In genomic region chr12:111203076-111203475, GRCm38 (mm10) we compare ENCODE assay signal across 11 mouse cellular contexts. TPM values are rescaled to one million over a fixed set of nuclear protein-coding genes. Genes with fewer than 3 reads are reported as not detected.
DNase-seq lines count a peak whose midpoint lies in the region; ATAC-seq and TF ChIP-seq lines count a peak whose summit lies in the region.
"Had no signal": no experiment of that assay in that cellular context is flagged by ENCODE, and none has a peak within 500 bp of the region (broad histone marks: within the 10 kb centered on the region; RNA-seq: fewer than 3 reads in every experiment).

No protein-coding gene starts in this region.

- 46% methylated on average over 10 of the region's 10 CpGs for WGBS in hindbrain, embryonic 16.5 days
- WGBS in neural tube, embryonic 15.5 days: 46% methylated on average over 10 of the region's 10 CpGs
- WGBS in kidney, embryonic 16.5 days: 70% methylated on average over 10 of the region's 10 CpGs
- 96% methylated on average over 10 of the region's 10 CpGs for WGBS in thymus, adult 2 months

- ATAC-seq in hindbrain, embryonic 16.5 days: peak; percentile 51
- peak; percentile 41; the same call in 1 of the 2 replicates for ATAC-seq in neural tube, embryonic 15.5 days (ENCODE audit: low FRiP score)
- ATAC-seq in kidney, embryonic 16.5 days (ENCODE audit: low FRiP score, low TSS enrichment): no peak
- ATAC-seq: CD4-positive, CD25-positive, alpha-beta regulatory T cell, adult 4 months had no signal

- DNase-seq in layer of hippocampus, adult 11-12 months (ENCODE audit: low spot score): peak; percentile 16
- no peak for DNase-seq in layer of hippocampus, adult 9-10 months (ENCODE audit: low spot score)
- peak; percentile 28 for DNase-seq in embryo, embryonic 11 days
- DNase-seq in cerebellum, adult 9-11 months: no peak
- no peak for DNase-seq in thymus, adult 2 months

- H3K4me3 ChIP-seq in hindbrain, embryonic 16.5 days (ENCODE audit: low read length): no peak overlapping the region
- H3K4me3 ChIP-seq in neural tube, embryonic 15.5 days (replicated peaks): no peak overlapping the region
- H3K4me3 ChIP-seq in kidney, embryonic 16.5 days (ENCODE audit: low read length): no peak overlapping the region
- H3K4me3 ChIP-seq in thymus, adult 2 months (ENCODE audit: control insufficient read depth, insufficient read depth, low read length): no peak overlapping the region
- H3K4me3 ChIP-seq: embryonic facial prominence, embryonic 12.5 days had no signal

- peaks cover 8% of the 10 kb centered on the region for H3K4me1 ChIP-seq in hindbrain, embryonic 16.5 days (ENCODE audit: control insufficient read depth, insufficient read depth, low read depth, low read length)
- peaks cover 17% of the 10 kb centered on the region for H3K4me1 ChIP-seq in neural tube, embryonic 15.5 days
- H3K4me1 ChIP-seq in kidney, embryonic 16.5 days (ENCODE audit: insufficient read depth, low read length): no peaks in the 10 kb centered on the region
- no peaks in the 10 kb centered on the region for H3K4me1 ChIP-seq in thymus, adult 2 months (replicated peaks; ENCODE audit: control insufficient read depth, insufficient read depth, low read length)

- no peaks in the 10 kb centered on the region for H3K9me3 ChIP-seq in hindbrain, embryonic 16.5 days (ENCODE audit: control insufficient read depth, low read length)
- H3K9me3 ChIP-seq in neural tube, embryonic 15.5 days (replicated peaks): no peaks in the 10 kb centered on the region
- no peaks in the 10 kb centered on the region for H3K9me3 ChIP-seq in kidney, embryonic 16.5 days (ENCODE audit: low read length)
- H3K9me3 ChIP-seq: embryonic facial prominence, embryonic 12.5 days had no signal

- no peak for TF ChIP-seq CTCF in thymus, adult 2 months (IDR thresholded peaks at IDR 0.05; ENCODE audit: borderline replicate concordance, control insufficient read depth, extremely low read depth, insufficient read depth, low read length, poor library complexity)

- TF ChIP-seq POLR2A in thymus, adult 2 months (IDR thresholded peaks at IDR 0.05; ENCODE audit: control insufficient read depth, extremely low read depth, insufficient read depth, low read length, poor library complexity): no peak

- no peak overlapping the region for H3K9ac ChIP-seq in hindbrain, embryonic 16.5 days (ENCODE audit: low read depth, low read length)
- no peak overlapping the region for H3K9ac ChIP-seq in neural tube, embryonic 15.5 days (replicated peaks)
- H3K9ac ChIP-seq in kidney, embryonic 16.5 days (replicated peaks; ENCODE audit: low read length): no peak overlapping the region
- H3K9ac ChIP-seq: embryonic facial prominence, embryonic 12.5 days had no signal

- no peaks in the 10 kb centered on the region for H3K36me3 ChIP-seq in hindbrain, embryonic 16.5 days (ENCODE audit: control insufficient read depth, insufficient read depth, low read length)
- H3K36me3 ChIP-seq in neural tube, embryonic 15.5 days: no peaks in the 10 kb centered on the region
- H3K36me3 ChIP-seq in kidney, embryonic 16.5 days (ENCODE audit: insufficient read depth, low read length): no peaks in the 10 kb centered on the region
- H3K36me3 ChIP-seq in thymus, adult 2 months (ENCODE audit: control insufficient read depth, insufficient read depth, low read length): no peaks in the 10 kb centered on the region
- H3K36me3 ChIP-seq: embryonic facial prominence, embryonic 12.5 days had no signal

- no peaks in the 10 kb centered on the region for H3K27me3 ChIP-seq in hindbrain, embryonic 16.5 days (replicated peaks; ENCODE audit: control insufficient read depth, insufficient read depth, low read length)
- H3K27me3 ChIP-seq in neural tube, embryonic 15.5 days (replicated peaks): no peaks in the 10 kb centered on the region
- no peaks in the 10 kb centered on the region for H3K27me3 ChIP-seq in kidney, embryonic 16.5 days (ENCODE audit: insufficient read depth, low read length)
- H3K27me3 ChIP-seq in thymus, adult 2 months (ENCODE audit: control insufficient read depth, insufficient read depth, low read length): no peaks in the 10 kb centered on the region
- H3K27me3 ChIP-seq: embryonic facial prominence, embryonic 12.5 days had no signal

- H3K27ac ChIP-seq in hindbrain, embryonic 16.5 days (ENCODE audit: low read depth, low read length): peak overlapping the region; percentile 5; the same call in 1 of the 2 replicates
- peak overlapping the region; percentile 72 for H3K27ac ChIP-seq in neural tube, embryonic 15.5 days (replicated peaks)
- H3K27ac ChIP-seq in kidney, embryonic 16.5 days (ENCODE audit: low read length): no peak overlapping the region
- no peak overlapping the region for H3K27ac ChIP-seq in thymus, adult 2 months (ENCODE audit: control insufficient read depth, insufficient read depth, low read length)
- H3K27ac ChIP-seq: embryonic facial prominence, embryonic 12.5 days had no signal

- H3K4me2 ChIP-seq in hindbrain, embryonic 16.5 days (ENCODE audit: low read length): 0 out of 2 replicates have a peak overlapping the region, but pooled peaks have one; percentile 28
- H3K4me2 ChIP-seq in neural tube, embryonic 15.5 days: no peak overlapping the region
- H3K4me2 ChIP-seq in kidney, embryonic 16.5 days (replicated peaks; ENCODE audit: low read depth, low read length): no peak overlapping the region
- H3K4me2 ChIP-seq: embryonic facial prominence, embryonic 12.5 days had no signal

RNA-seq across cellular contexts. Expression of gene 4930595D18Rik, which starts 18.8 kb away (rescaled TPM):
- 0.19 TPM in 1 of 2 replicates, not detected in the other for polyA plus RNA-seq in hindbrain, embryonic 16.5 days (2015; fragmentation: Nextera tagmentation; extraction: Ambion mirVana)
- polyA plus RNA-seq in neural tube, embryonic 15.5 days (2015; fragmentation: Nextera tagmentation; extraction: Ambion mirVana): not detected in 2 replicates
- not detected in 2 replicates for polyA plus RNA-seq in kidney, embryonic 16.5 days (2015; fragmentation: Nextera tagmentation; extraction: Ambion mirVana)
- not detected in 2 replicates for polyA plus RNA-seq in thymus, adult 2 months (2012; rRNA removed)
- polyA plus RNA-seq: embryonic facial prominence, embryonic 12.5 days; liver, embryonic 16.5 days had no signal

RNA-seq across cellular contexts. Expression of gene Traf3, which starts 36.9 kb away (rescaled TPM):
- polyA plus RNA-seq in hindbrain, embryonic 16.5 days (2015; fragmentation: Nextera tagmentation; extraction: Ambion mirVana): 15.9 and 17.5 TPM in 2 replicates
- 16.9 and 19.0 TPM in 2 replicates for polyA plus RNA-seq in neural tube, embryonic 15.5 days (2015; fragmentation: Nextera tagmentation; extraction: Ambion mirVana)
- polyA plus RNA-seq in kidney, embryonic 16.5 days (2015; fragmentation: Nextera tagmentation; extraction: Ambion mirVana): 8.9 and 10.6 TPM in 2 replicates
- 40.2 and 45.9 TPM in 2 replicates for polyA plus RNA-seq in thymus, adult 2 months (2012; rRNA removed)

Comparison
In these comparisons a context has a peak if more than half of its experiments do, and no peak if none do; other contexts are left out.
1. DNase-seq: peak in layer of hippocampus, adult 11-12 months (single experiment) and embryo, embryonic 11 days (single experiment); none in layer of hippocampus, adult 9-10 months (single experiment), cerebellum, adult 9-11 months (single experiment) and thymus, adult 2 months (single experiment).
2. H3K27ac ChIP-seq: peak in hindbrain, embryonic 16.5 days (single experiment) and neural tube, embryonic 15.5 days (single experiment); none in kidney, embryonic 16.5 days (single experiment) and thymus, adult 2 months (single experiment).